Mouse (Mus musculus): ENCODE data around the gene Hif3a.

Gene Hif3a

GRCm38 (mm10) chr7:17024814-17025504, 37.3 kb downstream of the Hif3a start:
- DNase-seq (ENCODE audit: low read depth, low spot score) = no peak

- no peak for DNase-seq (ENCODE audit: low read depth, low spot score)
These were observed 38.1 kb downstream of the Hif3a start for GRCm38 (mm10) chr7:17024141-17024540.

- DNase-seq (ENCODE audit: low read depth, low spot score) = no peak
These were observed 38.5 kb downstream of the Hif3a start for GRCm38 (mm10) chr7:17023701-17024100.

- DNase-seq (ENCODE audit: low read depth, low spot score) = no peak
These were observed 40.1 kb downstream of the Hif3a start for GRCm38 (mm10) chr7:17022176-17022575.

GRCm38 (mm10) chr7:17019426-17020166, 42.6 kb downstream of the Hif3a start:
- DNase-seq (ENCODE audit: low read depth, low spot score) = no peak

DNA sequence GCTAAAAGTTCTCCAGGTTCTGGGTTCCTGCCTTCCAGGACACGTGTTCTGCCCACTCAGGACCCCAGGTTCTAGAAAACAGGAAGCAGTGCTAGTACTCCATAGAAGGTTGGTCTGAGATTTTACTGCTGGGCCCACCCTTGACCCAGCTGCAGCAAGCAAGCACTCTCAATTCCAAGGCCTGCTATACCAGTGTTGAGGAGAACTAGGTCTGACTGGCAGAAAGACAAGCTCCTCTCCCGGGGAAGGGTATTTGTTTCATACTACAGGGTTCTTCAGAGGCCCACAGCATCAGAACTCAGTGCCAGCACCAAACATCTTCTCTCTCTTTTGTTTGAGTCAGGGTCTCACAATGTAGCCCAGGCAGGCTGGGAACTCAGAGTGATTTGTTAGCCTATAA, 44.3 kb downstream of the Hif3a start:
- DNase-seq (ENCODE audit: low read depth, low spot score) = no peak

DNA sequence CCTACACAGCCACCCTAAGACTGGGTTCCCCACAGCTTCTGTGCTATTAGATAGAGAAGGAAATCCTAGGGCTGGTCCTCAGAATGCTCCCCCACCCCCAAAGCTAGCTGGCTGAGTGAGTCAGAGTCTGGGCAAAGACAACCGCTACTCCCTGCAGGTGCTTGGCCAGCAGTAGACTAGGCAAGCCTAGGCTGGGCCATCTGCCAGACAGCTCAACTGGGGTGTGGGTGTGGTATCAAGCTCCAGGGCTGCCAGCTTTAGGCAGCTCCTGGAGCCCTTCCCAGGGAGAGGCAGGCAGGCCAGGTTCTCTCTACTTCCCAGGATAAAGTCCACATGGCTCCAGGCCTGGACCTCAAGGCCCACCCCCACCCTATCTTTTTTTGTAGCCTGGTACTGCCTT, 45.2 kb downstream of the Hif3a start:
- no peak for DNase-seq (ENCODE audit: low read depth, low spot score)

DNA sequence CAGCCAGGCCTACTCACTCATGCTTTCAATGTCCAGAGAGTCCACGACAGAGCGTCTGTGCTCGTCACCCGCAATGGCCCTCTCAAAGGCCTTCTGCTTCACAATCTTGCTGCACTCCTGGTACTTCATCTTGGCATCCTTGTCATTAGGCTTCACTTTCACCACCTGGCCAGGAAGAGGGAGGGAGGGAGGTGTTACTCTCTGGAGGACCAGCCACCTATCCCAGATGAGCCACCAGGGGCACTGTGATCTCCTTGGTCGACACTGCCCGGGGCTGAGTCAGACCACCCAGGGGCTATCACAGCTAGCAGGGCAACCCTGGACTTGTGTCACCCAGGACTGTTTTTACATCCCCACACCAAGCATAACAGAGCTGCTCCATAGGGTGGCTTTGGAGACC, 46.8 kb downstream of the Hif3a start:
- no peak for DNase-seq (ENCODE audit: low read depth, low spot score)

GRCm38 (mm10) chr7:17011909-17012590, 50.2 kb downstream of the Hif3a start:
- DNase-seq (ENCODE audit: low read depth, low spot score) = no peak

GRCm38 (mm10) chr7:17010010-17010347, 52.2 kb downstream of the Hif3a start:
- no peak for DNase-seq (ENCODE audit: low read depth, low spot score)

DNA sequence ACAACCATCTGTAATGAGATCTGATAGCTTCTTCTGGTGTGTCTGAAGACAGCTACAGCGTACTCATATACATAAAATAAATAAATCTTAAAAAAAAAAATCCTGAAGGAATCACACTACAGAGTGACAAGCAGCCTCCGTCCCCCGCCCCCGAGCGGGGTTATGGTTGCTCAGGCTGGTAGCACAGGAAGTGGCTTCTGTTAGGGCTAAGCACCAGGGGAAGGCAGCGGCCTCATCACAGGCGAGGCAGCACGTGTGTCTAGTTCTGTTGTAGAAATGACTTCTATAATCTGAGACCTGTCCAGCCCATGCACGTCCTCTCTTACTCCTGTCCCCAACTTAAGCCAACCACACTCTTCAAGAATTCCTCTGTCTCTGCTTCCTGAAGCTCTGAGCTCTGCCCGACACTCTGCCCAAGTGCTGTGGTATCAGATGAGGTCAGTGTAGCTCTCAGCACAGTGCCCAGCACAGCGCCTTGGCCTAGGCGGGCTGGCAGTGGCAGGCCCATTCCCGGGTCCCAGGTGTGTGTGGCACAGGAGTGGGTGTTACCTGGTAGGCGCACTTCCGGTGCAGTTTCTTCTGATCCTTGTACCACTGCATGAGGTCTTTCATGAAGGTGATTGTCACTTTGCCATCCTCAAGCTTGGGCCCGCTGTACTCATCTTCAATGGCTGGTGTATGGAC, 52.8 kb downstream of the Hif3a start:
- no peak for DNase-seq (ENCODE audit: low read depth, low spot score)

DNA sequence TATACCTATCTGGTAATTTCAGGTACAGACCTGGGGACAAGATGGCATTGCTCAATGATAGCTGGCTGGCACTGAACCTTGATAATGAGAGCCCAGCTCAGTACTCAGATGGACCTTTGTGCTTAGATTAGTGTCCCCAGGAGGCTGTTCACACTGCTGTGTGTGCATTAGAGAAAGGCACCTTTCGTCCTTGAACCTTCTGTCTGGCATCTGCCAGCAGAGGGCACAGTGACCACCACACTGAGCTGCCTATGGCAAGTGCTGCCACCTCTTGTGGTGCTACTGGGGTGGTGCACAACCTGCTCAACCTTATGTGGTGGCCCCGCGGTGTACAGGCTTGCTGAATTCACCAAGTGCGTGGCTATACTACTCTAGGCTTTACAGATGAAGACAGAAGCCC, 54.9 kb downstream of the Hif3a start:
- no peak for DNase-seq (ENCODE audit: low read depth, low spot score)

GRCm38 (mm10) chr7:17004716-17005115, 57.5 kb downstream of the Hif3a start:
- DNase-seq (ENCODE audit: low read depth, low spot score) = no peak

GRCm38 (mm10) chr7:17003230-17003960, 58.8 kb downstream of the Hif3a start:
- no peak for DNase-seq (ENCODE audit: low read depth, low spot score)

- DNase-seq (ENCODE audit: low read depth, low spot score) = peak; percentile 88
These were observed 59.6 kb downstream of the Hif3a start for GRCm38 (mm10) chr7:17002375-17003195.

- DNase-seq (ENCODE audit: low read depth, low spot score) = peak; percentile 85
These were observed 62.6 kb downstream of the Hif3a start for GRCm38 (mm10) chr7:16999650-17000049.

DNA sequence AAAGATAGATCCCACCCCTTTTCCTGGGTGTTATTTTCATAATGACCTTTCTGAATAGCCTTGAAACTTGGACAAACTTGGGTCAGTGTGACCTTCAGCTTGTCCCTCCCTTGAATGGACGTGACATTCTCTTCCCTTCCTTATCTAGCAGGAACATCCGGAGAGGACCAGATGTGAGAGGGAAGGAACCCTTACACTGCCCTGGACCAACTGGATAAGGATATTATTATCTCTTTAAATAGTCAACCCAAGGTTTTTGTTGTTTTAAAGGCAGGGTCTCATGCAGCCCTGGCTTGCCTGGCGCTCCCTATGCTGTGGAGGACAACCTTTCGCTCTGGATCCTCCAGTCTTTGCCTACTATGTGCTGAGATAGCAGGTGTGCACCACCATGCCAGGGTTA, 63.0 kb downstream of the Hif3a start:
- DNase-seq (ENCODE audit: low read depth, low spot score) = no peak

DNA sequence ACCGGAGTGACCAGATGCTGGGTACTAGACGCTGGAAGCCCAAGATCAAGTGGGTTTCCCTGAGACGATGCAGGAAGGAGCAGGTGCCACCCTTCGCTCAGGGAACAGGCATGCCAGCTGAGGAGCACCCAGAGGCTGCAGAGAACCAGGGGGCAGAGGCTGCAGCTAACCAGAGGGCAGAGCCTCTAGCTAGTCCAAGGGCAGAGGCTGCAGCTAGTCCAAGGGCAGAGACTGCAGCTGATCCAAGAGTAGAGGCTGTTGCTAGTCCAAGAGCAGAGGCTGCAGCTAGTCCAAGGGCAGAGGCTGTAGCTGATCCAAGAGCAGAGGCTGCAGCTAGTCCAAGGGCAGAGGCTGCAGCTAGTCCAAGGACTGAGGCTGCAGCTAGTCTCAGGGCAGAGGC, 66.9 kb downstream of the Hif3a start:
- no peak for DNase-seq (ENCODE audit: low read depth, low spot score)

GRCm38 (mm10) chr7:16994400-16994799, 67.8 kb downstream of the Hif3a start:
- DNase-seq (ENCODE audit: low read depth, low spot score) = peak; percentile 23

DNA sequence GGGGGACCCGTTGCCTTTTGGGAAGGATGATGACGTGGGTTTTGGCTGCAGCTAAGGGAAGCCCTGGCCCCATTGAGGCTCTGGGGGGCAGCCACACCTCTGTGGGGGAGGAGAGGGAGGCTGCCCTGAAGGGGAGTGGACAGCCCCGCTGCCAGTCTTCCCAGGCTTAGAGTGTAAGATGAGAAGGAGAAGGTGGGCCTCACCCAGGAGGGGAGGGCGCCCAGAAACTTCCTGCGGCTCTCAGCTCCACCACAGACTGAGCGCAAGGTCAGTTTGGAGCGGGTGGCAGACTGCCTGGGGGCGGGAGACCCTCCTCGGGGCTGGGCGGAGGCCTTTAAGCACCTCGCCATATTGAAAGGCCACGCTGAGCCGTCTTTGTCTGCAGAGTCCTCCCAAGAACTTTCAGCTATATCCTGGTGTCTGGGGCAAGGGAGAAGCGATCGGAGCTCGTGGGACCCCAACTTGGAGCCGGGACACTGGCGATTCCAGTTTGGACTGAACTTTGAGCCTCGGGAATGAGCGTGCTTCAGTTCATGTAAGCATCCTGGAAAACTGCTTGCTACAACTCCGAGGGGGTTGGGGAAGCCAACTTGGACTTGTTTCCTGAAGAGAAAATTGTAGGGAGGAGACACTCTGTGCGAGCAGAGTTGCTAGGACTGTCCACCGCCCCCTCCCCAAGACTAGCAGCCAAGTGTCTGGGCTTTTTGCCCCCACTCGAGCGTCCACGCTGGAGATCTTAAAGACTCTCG, 68.4 kb downstream of the Hif3a start:
- DNase-seq (ENCODE audit: low read depth, low spot score) = peak; percentile 78
